Mouse (Mus musculus) neural tube, embryonic 11.5 days (tissue): Measurements from ENCODE around the gene Zbtb16. TPM values are rescaled to one million over a fixed set of nuclear protein-coding genes. Genes with fewer than 3 reads are reported as not detected.

Experiments
- ATAC-seq: fragments of 200-750 bp; cut with Nextera tagmentation; 2 replicates; pipeline ENCODE4 v1.8.0; 2017; ENCODE audit warnings: moderate number of reproducible peaks, mild to moderate bottlenecking, moderate TSS enrichment, moderate library complexity; ENCODE audit not compliant: insufficient read depth, low FRiP score, low TSS enrichment
- DNase-seq: peaks from one replicate; pipeline ENCODE4 v3.0.0-alpha.2; 2015; ENCODE audit warnings: low spot score
- H3K27ac ChIP-seq: fragments of 300-500 bp; sonication (generic); 2 replicates; pipeline ENCODE4 v1.5.1; 2014; ENCODE audit warnings: low read depth, mild to moderate bottlenecking, low read length
- H3K27me3 ChIP-seq: fragments of 300-500 bp; sonication (generic); 2 replicates; pipeline ENCODE4 v1.6.1; 2014; ENCODE audit warnings: mild to moderate bottlenecking, low read length, mixed read lengths; ENCODE audit not compliant: control insufficient read depth, insufficient read depth
- H3K36me3 ChIP-seq: fragments of 300-500 bp; sonication (generic); 2 replicates; pipeline ENCODE4 v1.6.1; 2014; ENCODE audit warnings: mild to moderate bottlenecking, low read length, moderate library complexity, mixed read lengths; ENCODE audit not compliant: control insufficient read depth, insufficient read depth
- H3K4me1 ChIP-seq: fragments of 300-500 bp; sonication (generic); 2 replicates; pipeline ENCODE4 v1.6.1; 2014; ENCODE audit warnings: low read length, mixed read lengths; ENCODE audit not compliant: control insufficient read depth, insufficient read depth
- H3K4me2 ChIP-seq: fragments of 300-500 bp; sonication (generic); 2 replicates; pipeline ENCODE4 v1.6.1; 2014; ENCODE audit warnings: low read depth, mild to moderate bottlenecking, moderate library complexity
- H3K4me3 ChIP-seq: fragments of 300-500 bp; sonication (generic); 2 replicates; pipeline ENCODE4 v1.5.1; 2014; ENCODE audit warnings: low read depth, low read length
- H3K9ac ChIP-seq: fragments of 300-500 bp; sonication (generic); 2 replicates; pipeline ENCODE4 v1.6.1; 2014; ENCODE audit warnings: mild to moderate bottlenecking, low read length
- H3K9me3 ChIP-seq: fragments of 300-500 bp; sonication (generic); 2 replicates; pipeline ENCODE4 v1.6.1; 2016; ENCODE audit warnings: low read length; ENCODE audit not compliant: control insufficient read depth
- WGBS: fragments of 180-500 bp; shearing (Covaris S2); extraction: QIAGEN DNeasy Blood & Tissue Kit; methylation state at CpG from one replicate; pipeline ENCODE4 v1.1.7; 2014; 5-methylcytosine and 5-hydroxymethylcytosine counted together
- polyA plus RNA-seq: library from polyadenylated mRNA; unstranded; fragments of >200 nt; fragmentation: Nextera tagmentation; extraction: Ambion mirVana; gene quantifications from 2 replicates; pipeline ENCODE4 v1.2.1, GENCODE M21; 2014

Gene Zbtb16
- polyA plus RNA-seq, 1 experiment from 2014 or later = 8.0 TPM

DNA sequence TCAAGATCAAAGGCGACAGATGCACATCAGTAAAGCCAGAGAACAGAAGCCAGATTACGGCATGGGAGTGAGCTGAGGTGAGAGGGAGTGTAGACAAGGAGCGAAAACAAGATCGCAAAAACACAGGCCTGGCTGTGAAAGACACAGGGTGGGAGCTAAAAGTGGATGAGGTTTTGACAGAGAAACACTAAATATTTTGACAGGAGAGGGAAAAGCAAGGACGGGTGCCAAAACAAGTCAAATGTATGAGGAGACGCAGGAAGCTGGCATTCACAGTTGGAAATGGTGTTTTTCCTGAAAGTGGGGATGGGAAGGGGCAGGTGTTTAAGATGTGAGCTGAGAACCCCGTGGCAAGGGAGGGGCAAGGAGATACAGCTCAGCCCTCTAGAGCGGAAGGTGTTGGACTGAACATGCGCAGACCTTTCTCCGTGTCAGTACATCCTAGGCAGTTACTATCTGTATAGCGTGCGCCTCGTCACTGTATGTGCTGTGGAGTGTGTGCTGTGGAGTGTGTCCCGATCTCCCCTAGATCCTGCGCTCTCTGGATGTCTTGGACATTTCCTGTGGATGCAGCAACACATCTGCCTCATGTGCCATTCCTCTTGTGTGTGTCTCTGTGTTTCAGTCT lies 197.7 kb downstream of the Zbtb16 start:
- Histone ChIP-seq H3K4me3 (no peak overlapping the region), H3K27ac (no peak overlapping the region), H3K9me3 (no peaks in the 10 kb centered on the region), H3K4me2 (no peak overlapping the region), H3K9ac (no peak overlapping the region), H3K4me1 (no peaks in the 10 kb centered on the region), H3K36me3 (no peaks in the 10 kb centered on the region), H3K27me3 (no peaks in the 10 kb centered on the region)
- WGBS = 61% methylated on average over 15 of the region's 15 CpGs
- no peak for DNase-seq
- ATAC-seq = no peak

DNA sequence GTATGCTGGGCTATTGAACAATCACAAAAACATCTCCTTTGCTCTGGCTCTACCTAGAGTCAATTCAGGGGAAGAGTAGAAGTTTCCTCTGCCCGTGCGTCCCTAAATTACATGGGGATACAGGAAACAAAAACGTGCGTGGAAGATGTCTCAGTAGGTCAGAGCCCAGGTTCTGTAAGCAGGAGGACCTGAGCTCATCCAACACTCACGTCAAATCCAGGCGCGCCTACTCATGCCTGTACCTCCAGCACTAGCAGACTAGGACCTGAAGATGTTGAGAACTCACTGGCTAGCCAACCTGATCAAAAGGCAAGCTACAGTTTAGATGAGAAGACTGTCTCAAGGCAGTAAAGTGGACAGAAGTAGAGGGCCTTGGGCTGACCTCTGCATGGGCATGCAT lies 198.9 kb downstream of the Zbtb16 start:
- Histone ChIP-seq H3K9ac (no peak overlapping the region), H3K27ac (no peak overlapping the region), H3K9me3 (no peaks in the 10 kb centered on the region), H3K4me1 (no peaks in the 10 kb centered on the region), H3K27me3 (no peaks in the 10 kb centered on the region), H3K36me3 (no peaks in the 10 kb centered on the region), H3K4me2 (no peak overlapping the region), H3K4me3 (no peak overlapping the region)
- WGBS = 95% methylated on average over 7 of the region's 7 CpGs
- DNase-seq (no peak), ATAC-seq (no peak)

DNA sequence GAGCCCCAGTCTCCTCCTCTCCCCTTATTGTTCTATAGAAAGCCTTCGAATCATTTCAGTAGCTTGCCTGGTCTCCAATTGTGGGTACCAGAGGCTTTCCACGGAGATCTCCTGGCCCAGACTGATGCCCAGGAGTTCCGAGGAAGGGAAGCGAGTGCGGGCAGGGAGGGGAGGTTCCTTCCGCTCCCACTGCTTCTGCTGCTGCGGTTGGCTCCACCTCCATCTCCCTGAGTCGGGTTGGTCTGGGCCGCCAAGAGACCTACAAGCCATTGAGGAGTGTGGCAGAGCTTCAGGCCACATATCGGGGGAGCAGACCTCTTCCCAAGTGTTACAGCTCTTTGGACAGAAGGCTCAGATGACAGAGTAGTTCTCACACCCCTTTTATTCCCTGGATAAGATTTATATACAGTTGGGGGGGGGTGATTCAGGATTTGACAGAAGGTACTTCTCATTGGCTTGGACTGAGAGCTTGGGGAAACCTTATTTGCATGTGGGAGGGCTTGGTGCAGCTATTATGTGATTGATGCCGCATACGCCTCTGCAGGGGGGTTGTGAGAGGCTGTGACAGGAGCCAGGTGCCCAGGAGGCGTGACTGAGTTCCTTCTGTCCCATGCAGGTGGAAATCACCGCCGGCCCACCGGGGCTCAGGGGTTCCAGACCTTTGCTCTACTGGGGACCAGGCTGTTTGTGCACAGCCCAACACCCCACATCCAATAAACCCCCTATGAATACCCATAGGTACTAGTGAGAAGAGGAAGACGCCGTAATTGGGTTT lies 200.3 kb downstream of the Zbtb16 start:
- no peak overlapping the region for H3K27ac ChIP-seq
- H3K36me3 ChIP-seq = no peaks in the 10 kb centered on the region
- H3K9me3 ChIP-seq = no peaks in the 10 kb centered on the region
- no peaks in the 10 kb centered on the region for H3K4me1 ChIP-seq
- no peaks in the 10 kb centered on the region for H3K27me3 ChIP-seq
- DNase-seq (no peak), ATAC-seq (no peak)
- H3K4me3 ChIP-seq = no peak overlapping the region
- no peak overlapping the region for H3K4me2 ChIP-seq
- H3K9ac ChIP-seq = no peak overlapping the region
- 40% methylated on average over 18 of the region's 18 CpGs for WGBS

DNA sequence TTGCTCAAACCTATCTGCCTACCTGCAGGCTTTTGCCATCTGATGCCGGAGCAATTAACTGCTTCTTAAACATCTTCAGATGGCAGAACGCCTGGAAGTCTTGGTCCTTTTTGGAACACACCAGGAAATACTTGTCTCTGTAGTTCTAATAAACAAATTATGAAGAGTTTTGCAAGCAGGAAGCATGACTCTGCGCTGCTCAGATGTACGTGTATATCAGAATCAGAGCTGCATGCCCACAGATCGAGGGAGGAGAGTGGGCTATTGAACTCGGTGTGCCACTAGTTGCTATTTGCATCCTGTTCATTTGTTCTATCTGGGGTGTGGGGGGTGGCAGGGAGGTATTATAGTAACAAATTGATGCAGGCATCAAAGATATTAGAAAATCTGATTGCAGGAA lies 202.9 kb downstream of the Zbtb16 start:
- no peak overlapping the region for H3K27ac ChIP-seq
- no peak for DNase-seq
- WGBS = 85% methylated on average over 6 of the region's 6 CpGs

DNA sequence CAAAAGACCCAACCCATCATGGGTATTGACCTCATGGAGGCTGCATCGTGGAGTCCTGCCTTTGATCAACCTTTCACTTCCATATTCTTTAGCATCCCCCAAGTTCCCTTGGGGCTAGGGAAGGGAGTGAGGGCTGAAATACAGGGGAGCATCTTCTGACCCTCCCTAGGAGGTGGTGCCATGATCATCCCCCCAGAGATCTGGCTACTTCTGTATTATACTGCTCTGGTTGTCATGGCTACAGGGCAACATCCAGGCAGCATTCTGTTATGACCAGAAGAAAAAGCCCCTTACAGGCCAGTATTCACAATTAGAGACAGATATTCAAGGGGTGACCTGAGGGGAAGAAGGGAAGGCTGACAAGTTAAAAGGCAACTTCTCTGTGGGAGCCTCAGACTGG lies 216.8 kb downstream of the Zbtb16 start:
- Histone ChIP-seq H3K4me2 (no peak overlapping the region), H3K9me3 (no peaks in the 10 kb centered on the region), H3K4me3 (no peak overlapping the region), H3K27me3 (no peaks in the 10 kb centered on the region), H3K27ac (no peak overlapping the region), H3K9ac (no peak overlapping the region), H3K4me1 (peaks cover 3% of the 10 kb centered on the region; the same call in 1 of the 2 replicates), H3K36me3 (no peaks in the 10 kb centered on the region)
- DNase-seq (no peak), ATAC-seq (no peak)
- WGBS = 81% methylated on average over 1 of the region's 1 CpGs

More for the DNA sequence above, 202.9 kb downstream of the Zbtb16 start:
- no peak overlapping the region for H3K4me2 ChIP-seq
- H3K9ac ChIP-seq = no peak overlapping the region
- no peak for ATAC-seq
- no peak overlapping the region for H3K4me3 ChIP-seq
- H3K9me3 ChIP-seq = no peaks in the 10 kb centered on the region
- H3K27me3 ChIP-seq = no peaks in the 10 kb centered on the region
- H3K4me1 ChIP-seq = no peaks in the 10 kb centered on the region
- H3K36me3 ChIP-seq = no peaks in the 10 kb centered on the region

DNA sequence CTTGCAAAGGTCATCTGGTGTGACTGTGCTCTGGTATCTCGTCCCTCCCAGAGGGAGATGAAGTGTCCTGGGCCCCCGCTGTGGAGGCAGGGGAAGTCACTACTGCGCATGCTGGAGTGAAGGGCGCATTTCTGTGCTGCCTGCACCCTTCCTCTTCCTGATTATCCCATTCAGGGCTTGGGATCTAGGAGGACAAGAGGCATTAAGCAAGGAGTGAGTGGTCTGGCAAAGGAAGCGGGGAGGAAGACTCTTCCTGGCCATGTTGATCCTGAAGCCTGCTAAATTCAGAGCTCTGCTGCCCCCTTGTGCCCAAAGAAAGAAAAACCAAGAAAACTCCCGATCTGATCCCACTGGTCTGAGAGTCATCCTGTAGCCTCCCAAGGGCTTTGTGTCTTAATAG lies 217.4 kb downstream of the Zbtb16 start:
- Histone ChIP-seq H3K36me3 (no peaks in the 10 kb centered on the region), H3K9ac (no peak overlapping the region), H3K4me1 (peaks cover 3% of the 10 kb centered on the region; the same call in 1 of the 2 replicates), H3K9me3 (no peaks in the 10 kb centered on the region), H3K27me3 (no peaks in the 10 kb centered on the region), H3K4me2 (no peak overlapping the region), H3K4me3 (no peak overlapping the region), H3K27ac (no peak overlapping the region)
- DNase-seq (peak; percentile 86), ATAC-seq (peak; percentile 16; the same call in 1 of the 2 replicates)
- WGBS = 40% methylated on average over 6 of the region's 6 CpGs

DNA sequence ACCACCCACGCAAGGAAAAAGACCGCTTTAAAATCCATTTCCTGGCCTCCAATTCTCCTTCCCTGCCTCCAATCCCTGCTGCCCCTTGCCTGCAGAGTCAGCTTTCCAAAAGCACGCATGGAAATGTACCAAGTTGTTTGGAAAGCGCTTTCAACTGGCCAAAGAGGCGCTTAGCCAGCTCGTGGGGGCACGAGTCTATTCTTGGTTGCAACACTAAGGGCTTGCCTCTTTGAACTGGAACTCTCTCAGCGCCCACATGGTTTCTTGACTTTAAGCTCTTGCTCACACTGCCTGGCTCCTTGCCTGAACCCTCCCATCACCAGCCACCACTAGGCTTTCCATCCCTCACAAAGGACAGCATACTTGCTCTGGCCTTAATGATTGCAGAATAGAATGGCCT lies 217.9 kb downstream of the Zbtb16 start:
- no peak overlapping the region for H3K4me2 ChIP-seq
- H3K9me3 ChIP-seq = no peaks in the 10 kb centered on the region
- H3K4me3 ChIP-seq = no peak overlapping the region
- no peaks in the 10 kb centered on the region for H3K27me3 ChIP-seq
- no peaks in the 10 kb centered on the region for H3K36me3 ChIP-seq
- ATAC-seq = no peak
- no peak overlapping the region for H3K27ac ChIP-seq
- no peak overlapping the region for H3K9ac ChIP-seq
- 77% methylated on average over 8 of the region's 8 CpGs for WGBS
- H3K4me1 ChIP-seq = peaks cover 3% of the 10 kb centered on the region; the same call in 1 of the 2 replicates
- no peak for DNase-seq

DNA sequence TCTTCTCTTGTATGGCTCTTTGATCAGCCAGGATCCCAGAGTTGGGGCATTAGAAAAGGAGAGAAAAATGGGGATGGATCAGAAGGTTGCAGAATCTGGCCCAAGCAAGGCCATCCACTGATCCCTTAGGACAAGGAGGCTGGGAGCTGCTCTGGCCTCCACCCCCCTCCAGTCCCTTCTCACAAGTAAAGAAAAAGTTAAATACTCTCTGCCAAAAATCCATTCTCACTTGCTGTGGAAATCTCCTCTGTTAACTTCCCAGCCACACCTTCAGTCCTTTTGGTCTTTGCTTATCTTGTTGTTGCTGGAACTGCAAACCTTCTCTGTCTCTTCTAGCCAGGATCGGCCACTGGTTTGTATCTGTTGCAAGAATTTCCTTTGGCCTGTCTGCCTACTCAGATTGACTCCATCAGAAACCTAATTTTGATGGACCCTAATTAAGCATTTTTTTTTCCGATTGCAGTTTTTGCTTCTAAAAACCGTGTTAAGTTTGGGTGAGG lies 218.5 kb downstream of the Zbtb16 start:
- H3K4me1 ChIP-seq = peaks cover 3% of the 10 kb centered on the region; the same call in 1 of the 2 replicates
- 87% methylated on average over 3 of the region's 3 CpGs for WGBS
- no peaks in the 10 kb centered on the region for H3K9me3 ChIP-seq
- DNase-seq (no peak), ATAC-seq (no peak)
- H3K4me2 ChIP-seq = no peak overlapping the region
- no peaks in the 10 kb centered on the region for H3K27me3 ChIP-seq
- no peaks in the 10 kb centered on the region for H3K36me3 ChIP-seq
- H3K9ac ChIP-seq = no peak overlapping the region
- H3K27ac ChIP-seq = no peak overlapping the region
- no peak overlapping the region for H3K4me3 ChIP-seq

DNA sequence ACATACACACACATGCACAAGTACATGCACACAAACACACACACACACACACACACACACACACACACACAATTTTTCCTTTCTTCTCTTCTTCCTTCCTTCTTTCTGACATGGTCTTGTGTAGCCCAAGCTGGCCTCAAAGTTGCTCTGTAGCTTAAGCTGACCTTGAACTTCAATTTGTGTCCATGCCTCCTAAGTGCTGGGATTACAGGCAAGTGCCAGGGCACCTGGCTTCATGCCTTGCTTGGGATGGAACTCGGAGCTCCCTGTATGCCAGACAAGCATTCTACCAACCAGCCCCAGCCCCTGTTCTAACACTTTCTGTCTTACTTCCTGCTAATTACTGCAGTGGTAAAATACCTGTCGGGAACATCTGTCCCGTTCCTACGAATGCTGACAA lies 222.8 kb downstream of the Zbtb16 start:
- H3K4me2 ChIP-seq = no peak overlapping the region
- WGBS = 88% methylated on average over 4 of the region's 4 CpGs
- H3K4me3 ChIP-seq = no peak overlapping the region
- H3K27me3 ChIP-seq = no peaks in the 10 kb centered on the region
- H3K9ac ChIP-seq = no peak overlapping the region
- H3K27ac ChIP-seq = no peak overlapping the region
- DNase-seq (no peak), ATAC-seq (no peak)
- no peaks in the 10 kb centered on the region for H3K36me3 ChIP-seq
- H3K9me3 ChIP-seq = no peaks in the 10 kb centered on the region
- H3K4me1 ChIP-seq = no peaks in the 10 kb centered on the region
